Mouse (Mus musculus) kidney, adult 2 months (tissue): ENCODE measurements at regions not wholly inside any gene's neighbourhood (a gene's known extent, or its start where the extent isn't known, plus 50 kb on each side); places are given as distances from the start of the nearest gene placed in this dataset.

ENCODE experiments used
- CTCF ChIP-seq: fragments of 200-500 bp; conservative IDR thresholded peaks from 2 replicates; pipeline ENCODE4 v1.5.1; 2011; ENCODE audit warnings: low read depth, mild to moderate bottlenecking, control low read depth, low read length, moderate library complexity, mixed read lengths; ENCODE audit not compliant: insufficient read depth, insufficient read length
- POLR2A ChIP-seq: fragments of 200-500 bp; IDR thresholded peaks from one replicate; pipeline ENCODE4 v1.6.1; 2011; ENCODE audit warnings: low read depth, low read length, control low read depth

DNA sequence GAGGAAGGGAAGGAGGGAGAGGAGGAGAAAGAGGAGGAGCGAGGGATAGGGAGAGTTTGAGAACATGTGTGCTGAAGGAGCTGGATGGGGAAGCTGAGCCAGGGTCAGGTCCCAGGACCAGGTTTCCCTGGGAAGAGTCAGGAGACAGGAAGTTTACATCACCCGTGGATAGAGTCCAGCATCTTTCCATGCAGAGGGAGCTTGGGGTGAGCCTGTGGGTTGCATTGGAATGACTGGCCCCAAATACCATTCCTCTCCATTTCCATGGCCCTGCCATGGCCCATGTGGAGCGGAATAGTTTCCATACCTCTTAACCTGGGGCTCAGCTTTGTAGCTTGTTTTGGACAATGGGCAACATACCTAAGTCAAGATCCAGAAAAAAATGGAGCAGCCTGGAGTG is 474.8 kb downstream of the Rps24 start:
- no peak for TF ChIP-seq CTCF
- no peak for TF ChIP-seq POLR2A
